Mouse (Mus musculus) bone marrow, adult 2 months (tissue): ENCODE measurements around the gene Lingo4. TPM values are rescaled to one million over a fixed set of nuclear protein-coding genes. Genes with fewer than 3 reads are reported as not detected.

Experiments
- H3K27ac ChIP-seq: fragments of 200-500 bp; 2 replicates; pipeline ENCODE4 v1.5.1; 2012; ENCODE audit warnings: low read depth, mild to moderate bottlenecking, control low read depth, inconsistent platforms, low read length; ENCODE audit not compliant: control insufficient read depth, poor library complexity, insufficient read depth
- H3K4me1 ChIP-seq: fragments of 200-500 bp; 2 replicates; pipeline ENCODE4 v1.6.1; 2011; ENCODE audit warnings: low read length; ENCODE audit not compliant: control insufficient read depth, insufficient read depth
- H3K4me3 ChIP-seq: fragments of 200-500 bp; replicated peaks from 2 replicates; pipeline ENCODE3; 2011; ENCODE audit warnings: mild to moderate bottlenecking, low read depth, low read length, control low read depth; ENCODE audit not compliant: control insufficient read depth
- CTCF ChIP-seq: fragments of 200-500 bp; IDR thresholded peaks from 2 replicates; pipeline ENCODE4 v1.5.1; 2011; ENCODE audit warnings: low read length, control low read depth; ENCODE audit not compliant: control insufficient read depth, insufficient read depth
- POLR2A ChIP-seq: fragments of 200-500 bp; IDR thresholded peaks from 2 replicates; pipeline ENCODE4 v1.6.1; 2011; ENCODE audit warnings: low read depth, mild to moderate bottlenecking, control low read depth, low read length, borderline replicate concordance; ENCODE audit not compliant: control insufficient read depth
- WGBS: fragments of 180-500 bp; shearing (Covaris S2); methylation state at CpG from one replicate; pipeline ENCODE4 v1.1.7; 2018; 5-methylcytosine and 5-hydroxymethylcytosine counted together
- polyA plus RNA-seq: library from polyadenylated mRNA; stranded (reverse); fragments of >200 nt; gene quantifications from 2 replicates; pipeline ENCODE4 v1.2.4, GENCODE M21; 2011; ENCODE audit warnings: low replicate concordance; ENCODE audit not compliant: missing spikeins, insufficient read depth, insufficient read length

Lingo4 gene
- 0.36 and 1.2 TPM in 2 replicates for polyA plus RNA-seq

DNA sequence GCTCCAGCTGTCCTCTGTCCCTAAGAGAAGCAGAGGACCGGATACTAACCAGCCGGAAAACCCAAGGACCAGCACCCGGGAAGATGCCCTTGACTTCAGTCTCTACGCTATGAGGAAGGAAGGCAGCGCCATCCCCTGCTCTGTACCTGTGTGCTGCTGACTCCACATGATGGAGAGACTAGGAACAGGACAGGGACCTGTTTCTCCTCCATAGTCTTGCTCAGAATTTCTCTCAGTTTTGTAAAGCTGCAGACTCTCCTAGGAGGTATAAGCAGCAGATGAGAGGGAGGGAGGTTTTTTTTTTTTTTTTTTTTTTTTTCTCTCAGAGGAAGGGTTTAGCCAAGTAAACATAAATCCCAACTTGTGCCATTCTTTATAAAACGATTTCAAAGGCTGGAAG, at the start of gene Lingo4:
Gene Lingo4 (plus strand): TSS at position 301 of the 400 bp plus-strand sequence.
- H3K4me1 ChIP-seq: no peaks in the 10 kb centered on the region
- 68% methylated on average over 6 of the region's 6 CpGs for WGBS
- H3K4me3 ChIP-seq: no peak within 1 kb of the TSS
- no peak within 1 kb of the TSS for H3K27ac ChIP-seq
- TF ChIP-seq POLR2A: no peak

DNA sequence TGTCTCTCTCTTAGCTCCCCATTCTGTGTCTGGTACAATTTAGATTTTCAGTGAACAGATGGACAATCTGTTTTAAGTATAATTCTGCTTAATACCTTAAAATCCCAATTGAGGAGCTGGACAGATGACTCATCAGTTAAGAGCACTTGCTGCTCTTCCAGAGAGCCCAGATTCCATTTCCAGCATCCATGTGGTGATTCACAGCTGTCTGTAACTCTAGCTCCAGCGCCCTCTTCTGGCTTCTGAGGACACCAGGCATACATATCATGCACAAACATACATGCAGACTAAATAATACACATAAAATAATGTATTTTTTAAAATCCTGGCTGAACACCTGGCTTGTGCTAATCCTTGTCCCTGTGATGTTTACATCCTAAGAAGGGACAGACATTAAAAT, 37.5 kb upstream of the Lingo4 start:
- no peak overlapping the region for H3K27ac ChIP-seq
- 7% methylated on average over 1 of the region's 1 CpGs for WGBS
- TF ChIP-seq CTCF (no peak), POLR2A (no peak)
- no peak overlapping the region for H3K4me3 ChIP-seq
- H3K4me1 ChIP-seq: no peaks in the 10 kb centered on the region

DNA sequence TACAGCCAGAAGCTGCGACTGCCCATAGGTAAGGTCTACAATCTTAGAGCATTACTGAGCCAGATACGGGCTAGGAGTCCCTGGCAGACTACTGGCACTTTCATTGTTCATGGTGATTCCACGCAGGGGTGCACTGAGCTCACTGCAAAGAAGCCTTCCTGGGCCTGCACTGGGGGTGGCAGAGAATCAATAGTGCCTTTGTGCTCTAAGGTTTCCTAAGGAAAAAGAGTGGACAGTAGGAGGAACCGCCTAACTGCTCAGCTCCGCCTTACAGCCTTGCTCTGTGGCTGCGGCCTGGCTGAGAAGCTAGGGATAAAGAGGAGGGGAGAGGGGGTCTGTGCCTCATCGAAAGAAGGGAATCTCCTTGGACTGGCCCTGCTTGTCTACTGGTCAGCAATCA, 36.2 kb upstream of the Lingo4 start, which contains the start of gene C2cd4d:
Gene C2cd4d (plus strand): TSS at position 301 of the 400 bp plus-strand sequence.
- Histone ChIP-seq H3K27ac (no peak within 1 kb of the TSS), H3K4me1 (no peaks in the 10 kb centered on the region), H3K4me3 (no peak within 1 kb of the TSS)
- WGBS: 84% methylated on average over 7 of the region's 7 CpGs
- TF ChIP-seq POLR2A (no peak), CTCF (no peak)

DNA sequence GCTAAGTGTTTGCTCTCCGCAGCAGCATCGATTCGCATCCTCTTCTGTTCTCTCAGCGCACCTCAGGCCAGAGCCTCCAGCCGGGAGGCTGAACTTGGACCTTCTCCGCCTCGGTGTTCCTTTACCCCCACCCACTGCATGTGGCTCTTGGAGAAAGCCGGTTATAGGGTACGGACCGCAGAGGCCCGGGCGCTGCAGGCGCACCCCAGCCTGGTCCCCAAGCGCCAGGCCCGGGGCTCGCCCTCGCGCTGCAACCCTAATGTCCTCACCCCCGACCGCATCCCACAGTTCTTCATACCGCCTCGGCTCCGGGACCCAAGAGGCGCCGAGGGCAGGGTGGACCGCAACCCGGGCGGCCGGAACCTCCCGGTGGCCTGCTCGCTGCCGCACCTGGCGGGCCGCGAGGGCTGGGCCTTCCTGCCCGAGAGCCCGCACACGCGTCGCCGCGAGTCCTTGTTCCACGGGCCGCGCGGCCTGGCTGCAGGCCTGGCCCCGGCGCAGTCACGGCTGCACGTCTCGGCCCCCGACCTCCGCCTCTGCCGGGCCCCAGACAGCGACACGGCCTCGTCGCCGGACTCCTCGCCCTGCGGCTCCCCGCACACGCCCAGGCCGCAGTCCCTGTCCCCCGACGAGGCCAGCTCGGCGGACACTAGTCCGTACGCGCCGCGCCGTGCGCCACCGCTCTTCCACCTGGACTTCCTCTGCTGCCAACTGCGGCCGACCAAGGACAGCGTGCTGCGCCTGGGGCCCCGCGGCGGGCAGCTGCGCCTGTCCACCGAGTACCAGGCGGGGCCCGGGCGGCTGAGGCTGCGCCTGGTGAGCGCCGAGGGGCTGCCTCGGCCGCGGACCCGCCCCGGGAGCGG, 34.8 kb upstream of the Lingo4 start:
- no peak for TF ChIP-seq CTCF
- TF ChIP-seq POLR2A: no peak
- WGBS: 9% methylated on average over 97 of the region's 97 CpGs

DNA sequence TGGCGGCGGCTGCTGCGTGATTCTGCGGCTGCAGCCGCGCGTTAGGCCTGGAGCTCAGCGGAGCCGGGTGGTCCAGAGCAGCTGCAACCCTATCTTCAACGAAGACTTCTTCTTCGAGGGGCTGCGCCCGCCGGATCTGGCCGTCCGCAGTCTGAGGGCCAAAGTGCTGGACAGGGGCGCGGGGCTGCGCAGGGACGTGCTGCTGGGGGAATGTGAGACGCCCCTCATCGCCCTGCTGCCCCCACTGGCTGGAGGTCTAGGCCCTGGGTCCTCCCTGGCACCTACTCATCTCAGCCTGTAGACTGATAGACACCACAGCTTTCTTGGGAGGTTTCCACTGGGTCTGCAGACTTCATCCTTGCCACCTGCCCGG, 34.2 kb upstream of the Lingo4 start:
- H3K4me1 ChIP-seq: no peaks in the 10 kb centered on the region
- no peak overlapping the region for H3K4me3 ChIP-seq
- no peak overlapping the region; the same call in 1 of the 2 replicates for H3K27ac ChIP-seq
- WGBS: 8% methylated on average over 23 of the region's 23 CpGs
- TF ChIP-seq POLR2A (no peak), CTCF (no peak)

More for the DNA sequence above, 34.8 kb upstream of the Lingo4 start:
- no peak overlapping the region; the same call in 1 of the 2 replicates for H3K27ac ChIP-seq
- no peak overlapping the region for H3K4me3 ChIP-seq
- no peaks in the 10 kb centered on the region for H3K4me1 ChIP-seq

DNA sequence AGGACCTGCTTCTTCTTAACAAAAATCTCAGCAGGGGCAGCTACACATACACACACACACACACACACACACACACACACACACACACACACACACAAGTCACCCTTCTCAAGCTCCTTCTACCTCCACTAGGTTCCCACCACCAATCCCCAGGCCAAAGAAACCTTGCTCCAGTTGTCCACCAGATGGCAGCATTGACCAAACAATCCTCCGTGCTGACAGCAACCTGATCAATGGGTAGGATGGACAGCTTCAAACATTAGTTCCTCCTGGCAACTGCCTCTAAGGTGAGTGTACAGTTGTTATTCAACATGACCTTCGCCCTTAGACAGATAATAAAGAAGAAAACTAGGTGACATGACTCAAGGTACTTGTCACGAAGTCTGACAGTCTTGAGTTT, 31.6 kb upstream of the Lingo4 start:
- TF ChIP-seq CTCF (peak; percentile 82), POLR2A (no peak)
- 27% methylated on average over 3 of the region's 3 CpGs for whole genome bisulfite sequencing

DNA sequence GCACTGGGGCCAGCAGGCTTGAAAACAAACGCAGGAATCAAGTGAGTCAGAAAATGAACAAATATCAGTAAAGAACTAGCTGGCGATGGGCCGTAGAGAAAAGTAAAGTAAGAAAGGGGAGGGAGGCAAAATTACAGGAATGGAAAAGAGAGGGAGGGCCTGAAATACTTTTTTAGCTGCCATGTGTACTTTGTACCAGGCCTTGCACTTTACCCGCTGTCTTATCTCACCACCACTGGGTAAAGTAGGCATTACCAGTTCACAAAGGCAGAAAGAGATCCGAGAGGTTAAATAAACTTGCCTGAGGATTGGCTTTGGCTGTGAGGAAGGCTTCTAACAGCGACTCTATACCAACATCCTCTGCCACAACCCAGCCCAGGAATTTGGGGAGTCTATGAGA, 30.8 kb upstream of the Lingo4 start:
- WGBS: 77% methylated on average over 6 of the region's 6 CpGs

More for the DNA sequence above, 31.6 kb upstream of the Lingo4 start:
- Histone ChIP-seq H3K4me1 (no peaks in the 10 kb centered on the region), H3K27ac (no peak overlapping the region), H3K4me3 (no peak overlapping the region)

DNA sequence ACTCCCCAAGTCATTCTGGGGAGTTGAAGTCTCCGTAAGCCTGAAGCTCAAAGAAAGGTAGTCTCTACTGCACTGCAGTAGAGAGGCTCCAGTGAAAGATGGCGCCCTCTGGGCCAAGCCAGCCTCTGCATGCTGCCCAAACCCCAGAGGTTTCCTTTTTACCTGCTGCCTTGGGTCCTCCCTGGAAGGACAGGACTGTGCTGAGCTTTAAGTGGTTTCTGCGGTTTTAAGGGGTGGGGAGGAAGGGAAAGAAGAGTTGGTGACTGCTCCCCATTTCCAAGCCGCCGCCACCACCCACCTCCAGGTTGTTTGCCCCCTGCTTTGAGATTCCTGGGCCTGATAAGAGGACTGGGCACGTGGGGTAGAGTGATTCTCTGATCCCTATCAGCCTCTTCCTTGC, 29.7 kb upstream of the Lingo4 start:
- no peaks in the 10 kb centered on the region for H3K4me1 ChIP-seq
- H3K27ac ChIP-seq: no peak overlapping the region
- TF ChIP-seq CTCF (no peak), POLR2A (no peak)
- 45% methylated on average over 6 of the region's 6 CpGs for WGBS
- no peak overlapping the region for H3K4me3 ChIP-seq

More for the DNA sequence above, 30.8 kb upstream of the Lingo4 start:
- Histone ChIP-seq H3K4me3 (no peak overlapping the region), H3K27ac (no peak overlapping the region), H3K4me1 (no peaks in the 10 kb centered on the region)
- TF ChIP-seq CTCF (no peak), POLR2A (no peak)

DNA sequence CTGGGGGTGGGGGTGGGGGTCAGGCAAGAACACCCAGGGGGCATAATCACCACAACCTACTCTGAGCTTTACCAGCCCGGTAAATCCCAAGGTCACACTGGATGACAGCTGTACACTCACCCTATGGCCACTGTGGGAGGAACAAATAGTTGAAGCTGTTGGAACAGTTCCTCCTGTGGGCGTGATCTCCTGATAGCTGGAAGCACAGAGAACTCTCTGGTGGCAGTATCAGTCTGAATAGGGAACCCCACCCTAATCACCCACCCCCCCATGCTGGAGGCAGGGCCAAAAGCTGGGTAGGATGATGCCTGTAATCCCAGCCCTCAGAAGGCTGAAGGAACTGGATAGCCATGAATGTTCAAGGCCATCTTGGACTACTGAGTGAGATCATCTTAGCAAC, 28.6 kb upstream of the Lingo4 start:
- no peak overlapping the region for H3K27ac ChIP-seq
- 44% methylated on average over 2 of the region's 2 CpGs for WGBS
- H3K4me1 ChIP-seq: no peaks in the 10 kb centered on the region
- TF ChIP-seq CTCF (no peak), POLR2A (no peak)
- no peak overlapping the region for H3K4me3 ChIP-seq
